Mouse (Mus musculus) left cerebral cortex, postnatal 4 days (tissue): ENCODE results near the gene Jchain. TPM values are rescaled to one million over a fixed set of nuclear protein-coding genes. Genes with fewer than 3 reads are reported as not detected.
"Not testable (repeated sequence)": the region's sequence is repeated elsewhere in the genome, so short reads cannot be mapped to it uniquely, and the experiment has no call there.

Source experiments
- DNase-seq: peaks from one replicate; pipeline ENCODE4 v3.0.0-alpha.2; 2022
- intact Hi-C: fragments of 180-260 bp; cut with DNase I; formaldehyde crosslinking; loops from one replicate; pipeline ENCODE4 v1.15.1; 2025
- total RNA-seq, 2 experiments: library from RNA; stranded (reverse); gene quantifications; 2 replicates each; pipeline ENCODE4 v1.2.3; 2021

The Jchain gene
- under 1 TPM; 0.30 to 0.52 TPM for total RNA-seq

- intact Hi-C loops, result no loop called here
- DNase-seq, result no peak
Observed at GRCm38 (mm10) chr5:88527657-88528056, at the start of gene Jchain. Gene Jchain, minus strand, starts transcription at chr5:88527891.

DNA sequence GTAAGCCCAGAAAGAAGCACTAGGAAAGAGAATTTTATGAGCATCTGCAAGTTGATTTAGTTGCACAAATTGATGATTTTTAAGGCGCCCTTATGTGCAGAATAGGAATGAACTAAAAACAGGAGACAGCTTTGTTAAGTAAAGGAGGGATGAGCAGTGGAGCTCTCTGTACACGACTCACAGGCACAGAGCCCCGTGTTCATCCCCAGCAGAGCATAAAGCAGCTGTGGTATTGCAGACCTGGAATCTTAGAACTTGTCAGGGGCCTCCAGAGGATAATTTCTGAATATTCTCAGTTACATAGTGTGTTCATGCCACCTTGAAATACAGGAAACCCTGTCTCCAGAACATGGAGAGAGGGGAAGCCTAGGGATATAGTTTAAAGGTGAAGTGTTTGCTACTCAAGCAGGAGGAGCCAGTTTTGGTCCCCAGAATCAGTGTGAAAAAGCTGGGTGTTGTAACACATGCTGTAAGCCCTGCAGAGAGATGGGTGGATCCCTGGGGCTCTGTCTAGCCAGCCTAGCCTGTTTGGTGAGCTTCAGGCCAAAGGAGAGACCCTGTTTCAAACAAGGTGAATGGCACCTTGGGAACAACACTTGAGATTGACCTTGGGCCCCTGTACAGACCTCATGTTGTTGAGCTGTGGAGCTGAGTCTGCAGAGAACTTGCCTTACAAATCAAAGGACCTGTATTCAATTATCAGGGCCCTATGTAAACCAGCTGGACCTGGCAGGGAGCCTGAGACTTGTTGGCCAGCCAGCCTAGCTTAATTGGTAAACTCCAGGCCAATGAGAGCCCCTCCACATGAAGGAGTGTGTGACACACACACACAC lies 48.0 kb upstream of the Jchain start:
- peak; percentile 31 for DNase-seq
- intact Hi-C loops, result no loop called here

DNA sequence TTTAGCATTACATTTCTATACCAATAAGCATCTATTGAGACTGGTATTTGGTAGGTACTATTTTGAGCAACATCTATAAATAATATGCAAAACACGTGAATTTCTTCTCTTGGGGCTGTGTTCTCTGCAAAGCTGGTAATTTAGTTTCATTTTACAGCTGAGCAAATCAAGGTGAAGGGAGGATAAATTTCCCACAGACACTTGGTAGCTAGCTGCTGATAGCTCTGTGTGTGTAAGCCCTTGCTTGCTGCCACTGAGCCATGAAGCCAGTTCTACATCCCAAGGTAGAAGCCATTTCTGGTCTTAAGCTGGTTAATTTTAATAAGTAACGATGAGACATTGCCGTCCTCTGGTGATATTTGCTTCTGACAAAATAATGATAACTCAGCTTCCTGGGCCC lies 47.1 kb upstream of the Jchain start:
- DNase-seq, result no peak
- intact Hi-C loops, result no loop called here

DNA sequence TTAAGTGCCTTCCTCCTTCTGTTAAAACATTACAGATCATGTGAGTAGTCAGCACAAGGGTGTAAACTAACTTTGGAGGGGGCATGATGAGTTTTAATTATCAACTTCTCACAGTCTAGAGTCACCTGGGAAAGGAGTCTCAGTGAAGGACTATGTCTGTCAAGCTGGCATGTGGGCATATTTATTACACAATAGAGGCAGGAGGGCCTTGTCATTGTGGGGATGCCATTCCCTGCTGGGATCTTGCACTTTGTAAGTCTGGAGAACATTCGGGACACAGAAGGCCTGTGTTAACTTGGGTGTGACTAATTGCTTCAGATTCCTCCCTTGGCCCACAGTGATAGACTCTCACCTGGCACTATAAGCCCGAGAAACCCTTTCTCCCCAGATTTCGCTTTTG lies 41.9 kb upstream of the Jchain start:
- intact Hi-C loops, result no loop called here
- DNase-seq, result no peak

DNA sequence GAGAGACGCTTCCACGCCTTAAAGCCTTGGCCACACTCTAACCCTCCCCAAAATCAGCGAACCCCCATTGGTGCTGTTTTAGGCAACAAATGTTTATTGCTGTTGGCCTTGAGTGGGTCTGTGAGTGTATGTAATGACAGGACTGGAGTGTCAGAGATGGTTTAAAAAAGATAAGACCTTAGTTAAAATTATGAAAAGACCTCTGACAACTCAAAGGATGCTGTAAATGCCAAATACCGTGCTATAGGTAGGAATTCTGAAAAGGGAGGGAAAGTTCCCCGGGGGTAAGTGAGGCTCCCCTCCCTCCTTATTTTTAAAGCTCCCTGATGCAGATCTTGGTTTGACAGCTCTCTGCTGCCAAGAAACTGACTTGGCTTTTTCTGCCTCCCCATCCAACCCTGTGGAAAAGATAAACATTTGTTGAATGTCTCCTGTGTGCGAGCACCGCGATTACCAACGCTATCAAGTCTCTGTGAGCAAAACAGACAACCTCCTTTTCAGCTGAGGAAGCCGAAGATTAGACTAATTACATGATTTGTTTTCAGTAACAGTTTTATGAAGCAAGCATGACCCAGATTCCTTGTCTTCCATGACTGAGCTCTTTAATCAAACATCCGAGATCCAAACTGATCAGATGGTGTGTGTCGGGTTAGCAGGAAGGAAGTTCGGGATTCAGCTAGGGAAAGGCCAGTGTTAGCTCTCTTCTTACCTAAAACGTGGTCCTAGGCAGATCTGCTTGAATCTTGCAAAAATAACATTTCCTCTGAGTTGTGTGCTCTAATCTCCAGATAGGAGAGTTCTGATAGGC lies 38.5 kb upstream of the Jchain start:
- intact Hi-C loops, result no loop called here
- no peak for DNase-seq

- intact Hi-C loops, result no loop called here
- peak; percentile 55 for DNase-seq
Observed at GRCm38 (mm10) chr5:88565148-88566033, 37.7 kb upstream of the Jchain start.

DNA sequence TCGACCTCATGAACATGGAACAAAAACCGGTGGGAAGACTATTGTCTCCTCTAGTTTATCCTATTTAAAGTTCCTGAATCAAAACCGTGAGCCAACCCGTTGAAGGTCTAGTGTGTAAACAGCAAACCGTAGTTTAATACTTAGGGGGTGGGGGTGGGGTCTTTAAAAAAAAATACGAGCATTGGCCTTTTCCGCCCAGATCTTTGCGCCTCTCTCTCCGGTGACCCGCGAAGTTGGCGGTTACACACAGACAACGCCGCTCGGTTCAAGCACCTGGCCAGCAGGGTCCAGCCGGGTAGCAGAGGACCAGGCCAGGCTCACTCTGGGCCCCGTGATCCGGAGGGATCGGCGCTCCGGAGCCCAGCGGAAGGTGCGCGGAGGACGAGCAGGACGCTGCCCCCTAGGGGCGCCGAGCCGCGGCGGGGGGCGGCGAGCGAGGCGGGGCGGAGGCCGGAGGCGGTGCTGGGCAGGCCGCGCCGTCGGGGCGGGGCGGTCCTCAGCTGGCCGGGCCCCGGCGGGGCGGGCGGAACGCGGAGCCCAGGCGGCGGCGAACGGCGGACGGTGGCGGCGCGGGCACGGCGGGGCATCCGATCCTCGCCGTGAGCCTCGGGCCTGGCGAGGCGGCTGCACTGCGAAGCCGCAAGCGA lies 36.9 kb upstream of the Jchain start, which contains the start of gene Rufy3:
TSS of gene Rufy3 (plus strand) at position 540 of the 647 bp plus-strand sequence.
- intact Hi-C loops, result no loop called here
- DNase-seq, result peak; percentile 71

DNA sequence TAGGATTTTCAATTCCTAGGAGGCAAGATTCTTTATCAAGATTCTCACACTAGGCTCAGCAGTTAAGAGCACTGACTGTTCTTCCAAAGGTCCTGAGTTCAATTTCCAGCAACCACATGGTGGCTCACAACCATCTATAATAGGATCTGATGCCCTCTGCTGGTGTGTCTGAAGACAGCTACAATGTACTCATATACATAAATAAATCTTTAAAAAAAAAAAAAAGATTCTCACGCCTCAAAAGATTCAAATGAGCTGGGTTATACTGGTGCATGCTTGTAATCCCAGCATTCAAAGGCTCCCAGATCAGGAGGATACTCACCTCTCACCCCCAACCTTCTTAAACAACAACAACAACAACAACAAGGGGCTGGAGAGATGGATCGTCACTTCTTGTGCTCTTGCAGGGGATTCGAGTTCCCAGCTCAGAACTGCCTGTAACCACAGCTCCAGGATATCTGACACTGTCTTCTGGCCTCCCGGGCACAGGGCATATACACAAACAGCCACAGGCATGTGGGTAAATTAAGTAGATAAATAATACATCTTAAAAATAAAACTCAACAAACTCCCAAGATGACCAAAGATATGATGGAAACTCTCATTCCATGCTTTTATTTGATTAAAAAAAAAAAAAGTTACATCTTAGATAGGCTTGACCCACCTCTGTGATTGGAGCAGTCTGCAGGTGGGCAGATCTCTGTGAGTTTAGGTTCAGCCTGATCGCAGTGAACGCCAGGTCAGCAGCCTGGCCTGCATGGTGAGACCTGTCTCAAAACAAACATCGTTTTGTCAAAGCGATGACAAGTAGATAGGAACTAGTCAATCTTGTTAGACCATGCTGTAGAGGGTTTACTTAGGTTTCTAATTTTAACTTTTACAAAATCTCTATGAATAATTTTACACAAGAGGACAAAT lies 35.4 kb upstream of the Jchain start:
- intact Hi-C loops, result no loop called here
- no peak for DNase-seq

DNA sequence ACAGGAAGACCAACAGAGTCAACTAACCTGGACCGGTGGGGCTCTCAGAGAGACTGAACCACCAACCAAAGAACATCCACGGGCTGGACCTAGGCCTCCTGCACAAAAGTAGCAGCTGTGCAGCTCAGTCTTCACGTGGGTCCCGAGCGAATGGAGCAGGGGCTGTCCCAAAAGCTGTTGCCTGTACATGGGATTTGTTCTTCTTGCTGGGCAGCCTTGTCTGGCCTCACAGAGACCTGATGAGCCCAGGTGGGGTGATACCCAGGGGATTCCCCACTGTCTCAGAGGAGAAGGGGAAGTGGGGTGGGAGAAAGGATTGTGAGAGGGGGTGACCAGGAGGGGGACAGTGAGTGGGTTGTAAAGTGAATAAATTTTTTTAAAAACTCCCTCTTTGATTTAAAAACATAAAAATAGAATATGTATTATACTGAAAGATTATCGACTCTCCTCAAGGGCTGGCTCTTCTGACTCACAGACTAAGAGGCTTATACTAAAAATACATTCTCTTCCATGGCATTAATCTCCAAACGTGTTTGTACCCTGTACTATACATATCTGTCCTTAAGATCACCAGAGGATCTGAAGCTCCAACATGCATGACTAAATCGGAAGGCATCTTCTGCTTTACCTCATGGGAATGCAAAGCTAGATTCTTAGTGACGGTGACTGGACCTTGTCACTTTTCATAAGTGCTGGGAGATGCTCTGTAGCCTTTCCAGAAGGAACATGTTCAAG lies 33.6 kb upstream of the Jchain start:
- no peak for DNase-seq
- intact Hi-C loops, result no loop called here

- no peak for DNase-seq
- intact Hi-C loops, result no loop called here
Observed at GRCm38 (mm10) chr5:88558991-88559390, 31.3 kb upstream of the Jchain start.

DNA sequence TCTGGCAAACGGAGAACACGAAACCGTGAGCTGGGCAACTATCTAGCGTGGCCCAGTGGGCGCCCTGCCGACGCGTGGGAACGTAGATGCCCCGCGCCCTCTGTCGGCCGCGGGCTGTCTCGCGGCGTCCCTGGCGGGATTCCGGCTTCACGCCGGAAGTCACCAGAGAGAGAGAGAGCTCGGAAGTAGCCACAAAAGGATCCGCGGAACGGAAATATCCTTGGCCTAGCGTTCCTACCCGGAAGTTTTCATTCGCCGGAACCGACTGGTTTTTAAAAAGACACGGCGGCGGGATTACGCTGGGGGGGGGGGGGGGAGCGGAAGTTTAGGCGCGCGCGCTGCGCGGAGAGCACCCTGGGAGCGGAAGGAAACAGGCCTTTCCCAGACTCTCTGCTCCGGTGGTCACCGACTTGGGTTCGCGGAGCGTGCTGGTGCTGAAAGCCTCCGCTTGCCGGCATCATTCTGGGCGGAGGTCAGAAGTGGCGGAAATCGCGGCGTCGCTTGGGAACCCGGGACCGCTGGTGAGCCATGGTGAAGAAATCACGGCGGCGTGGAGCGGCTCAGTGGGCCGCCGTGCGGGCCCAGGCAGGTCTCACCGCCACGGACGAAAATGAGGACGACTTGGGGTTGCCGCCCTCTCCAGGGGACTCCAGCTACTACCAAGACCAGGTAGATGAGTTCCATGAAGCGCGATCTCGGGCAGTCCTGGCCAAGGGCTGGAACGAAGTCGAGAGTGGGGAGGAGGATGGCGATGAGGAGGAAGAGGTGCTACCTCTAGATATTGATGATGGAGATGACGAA lies 26.6 kb upstream of the Jchain start, which contains the start of gene Utp3:
TSS of gene Utp3 (plus strand) at position 377 of the 801 bp plus-strand sequence.
- intact Hi-C loops, result no loop called here
- peak; percentile 95 for DNase-seq

DNA sequence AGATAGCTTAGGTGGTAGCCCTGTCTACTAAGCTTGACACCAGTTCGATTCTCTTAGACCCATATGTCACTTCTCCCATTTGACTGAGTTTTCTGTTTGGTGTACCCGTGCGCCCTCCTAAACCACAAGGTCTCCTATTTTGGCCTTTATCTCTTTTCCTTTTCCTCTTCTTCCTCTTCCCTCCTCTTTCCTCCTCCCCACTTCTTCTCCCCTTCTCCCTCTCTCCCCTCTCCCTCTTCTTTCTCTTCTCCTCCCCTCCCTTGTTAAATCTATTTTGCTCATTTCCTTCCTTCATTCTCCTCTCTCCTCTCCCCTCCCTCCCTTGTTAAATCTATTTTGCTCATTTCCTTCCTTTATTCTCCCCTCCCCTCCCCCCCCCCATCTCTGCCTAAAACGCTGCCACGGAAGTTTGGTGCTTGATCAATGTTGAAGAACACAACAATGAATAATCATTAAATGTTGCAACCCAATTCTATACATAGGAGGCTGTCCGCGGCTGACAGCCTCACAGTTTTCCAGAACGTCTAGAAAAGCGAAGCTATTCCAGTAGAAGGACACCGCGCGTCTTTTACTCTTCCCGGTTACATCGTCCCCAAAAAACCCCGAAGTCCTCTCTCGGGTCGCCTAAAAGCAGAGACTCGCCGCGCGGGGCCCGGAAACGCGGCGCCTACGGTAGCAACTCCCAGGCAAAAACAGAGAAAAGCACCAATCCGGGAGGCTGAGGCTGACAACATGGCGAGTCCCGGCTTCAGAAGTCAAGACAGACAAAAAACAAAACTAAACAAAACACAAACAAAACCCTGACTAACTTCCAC lies 25.8 kb upstream of the Jchain start:
- DNase-seq, result no peak
- intact Hi-C loops, result no loop called here

GRCm38 (mm10) chr5:88545536-88545935 lies 17.8 kb upstream of the Jchain start:
- intact Hi-C loops, result no loop called here
- no peak for DNase-seq

DNA sequence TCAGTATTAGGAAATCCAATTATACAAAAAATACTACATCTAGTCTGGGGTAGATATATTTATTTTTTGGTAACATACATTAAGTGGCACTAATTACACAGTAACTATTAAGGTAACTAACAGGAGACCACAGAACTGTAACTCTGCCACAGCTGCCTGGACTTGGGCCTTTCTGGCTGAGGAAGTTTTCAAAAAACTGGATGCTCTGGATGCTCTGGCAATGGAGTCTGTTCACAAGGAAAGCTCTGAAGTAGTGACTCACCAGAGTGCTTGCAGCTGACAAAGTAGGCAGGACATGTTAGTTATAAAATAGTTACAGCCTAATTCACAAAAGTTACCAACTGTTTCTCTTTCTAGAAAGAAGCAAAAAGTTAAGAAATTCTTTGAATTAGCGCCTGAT lies 16.7 kb upstream of the Jchain start:
- intact Hi-C loops, DNase-seq: not testable (repeated sequence)

GRCm38 (mm10) chr5:88542651-88543282 lies 15.1 kb upstream of the Jchain start:
- DNase-seq, result peak; percentile 42
- intact Hi-C loops, result no loop called here

GRCm38 (mm10) chr5:88540845-88541244 lies 13.2 kb upstream of the Jchain start:
- no peak for DNase-seq
- intact Hi-C loops, result no loop called here
